Mouse (Mus musculus) naive thymus-derived CD4-positive, alpha-beta T cell, adult 2 months (primary cell): ENCODE measurements around the gene Borcs5.
A peak's percentile ranks its signal among the peaks of the same experiment; 100 is the strongest.

Experiments used
- DNase-seq: peaks from one replicate; pipeline ENCODE4 v3.0.0-alpha.2; 2011; ENCODE audit warnings: low read depth

Gene Borcs5

DNA sequence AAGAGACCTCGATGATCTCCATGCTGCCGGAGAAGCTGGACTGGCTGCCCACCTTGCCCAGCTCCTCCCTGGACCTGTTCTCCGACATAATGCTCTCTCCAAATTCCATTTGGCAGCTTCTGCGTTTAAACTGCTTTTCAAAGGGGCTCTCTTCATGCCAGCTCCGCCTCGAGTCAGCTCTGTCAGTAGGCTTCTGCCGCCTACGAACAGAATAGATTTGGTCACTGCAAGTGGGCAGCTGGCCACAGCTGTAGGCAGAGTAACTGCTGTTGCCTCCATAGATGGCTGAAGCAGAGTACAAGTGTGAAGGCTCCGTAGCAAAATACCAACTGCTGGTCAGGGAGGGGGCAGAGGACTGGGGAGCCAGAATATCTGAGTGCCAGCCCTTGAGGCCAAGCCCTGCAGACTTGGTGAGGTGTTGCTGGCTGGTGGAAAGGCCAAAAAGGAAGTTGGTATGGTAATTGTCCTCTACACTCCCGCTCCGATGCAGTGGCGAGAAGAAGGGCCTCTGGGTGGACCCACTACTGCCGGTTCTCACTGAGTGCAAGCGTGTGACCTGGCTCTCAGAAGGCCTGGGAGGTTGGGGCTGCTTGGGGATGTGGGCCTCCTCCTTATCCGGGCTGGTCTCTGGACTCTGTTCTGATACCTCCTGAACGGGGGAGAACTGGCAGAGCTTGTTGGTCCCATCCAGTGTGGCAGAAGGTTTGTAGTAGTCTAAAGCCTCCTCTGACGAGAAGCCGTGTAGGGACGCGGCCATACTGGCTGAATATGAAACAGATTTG lies 78.8 kb downstream of the Borcs5 start:
- no peak for DNase-seq

DNA sequence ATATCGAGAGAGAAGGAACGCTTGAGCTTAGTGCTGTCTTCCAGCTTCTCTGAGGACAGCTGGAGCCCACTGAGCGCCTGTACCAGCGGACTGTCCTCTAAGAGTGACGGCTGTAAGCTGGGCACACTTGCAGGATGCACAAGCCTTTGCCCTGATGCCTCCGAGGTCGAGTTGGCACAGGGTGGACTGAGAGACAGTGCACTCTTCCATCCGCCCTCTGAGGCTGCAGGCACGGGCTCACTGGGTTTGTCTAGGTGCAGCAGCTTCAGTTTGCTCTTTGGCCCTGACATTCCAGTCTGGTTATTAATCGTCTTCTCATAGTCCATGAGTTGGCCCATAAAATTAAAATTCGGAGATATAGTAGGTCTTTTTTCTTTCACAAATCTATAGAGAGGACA lies 79.4 kb downstream of the Borcs5 start:
- DNase-seq, result no peak

DNA sequence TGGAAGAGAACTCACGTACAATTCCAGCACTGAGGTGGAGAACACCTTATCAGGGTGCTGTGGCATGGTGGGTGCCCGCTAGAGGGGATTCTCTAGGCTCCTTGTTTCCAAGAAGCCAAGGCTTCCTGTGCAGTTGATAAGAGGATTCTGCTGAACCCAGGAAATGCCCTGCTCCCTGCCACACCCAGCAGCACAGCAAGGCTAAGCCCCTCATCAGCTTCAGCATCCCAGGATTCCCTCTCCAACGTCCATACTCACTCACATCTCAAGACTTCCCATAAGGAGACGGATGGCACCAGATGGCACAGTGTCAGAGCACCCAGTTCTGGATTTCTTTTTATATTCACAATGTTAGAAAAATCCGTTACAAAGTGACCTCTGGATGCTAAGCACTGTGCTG lies 79.8 kb downstream of the Borcs5 start:
- no peak for DNase-seq

DNA sequence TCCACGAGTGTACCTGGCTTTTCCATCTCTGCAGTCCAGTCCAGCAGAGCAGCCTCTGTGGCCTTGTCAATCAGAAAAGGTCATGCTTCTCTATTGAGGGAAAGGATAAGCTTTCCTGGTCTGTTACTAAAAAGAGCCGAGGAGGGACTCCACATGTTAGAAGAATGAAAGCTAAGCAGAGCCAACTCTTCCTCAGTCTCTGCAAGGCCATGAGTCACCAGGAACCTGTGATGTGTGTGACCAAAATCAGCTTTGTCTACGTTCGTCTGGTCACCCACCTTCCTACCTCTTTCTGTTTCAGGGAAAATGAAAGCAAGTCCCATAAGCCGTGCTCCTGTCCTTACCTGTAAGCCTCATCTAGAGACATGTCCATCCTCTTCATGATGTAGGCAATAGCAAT lies 80.8 kb downstream of the Borcs5 start:
- no peak for DNase-seq

DNA sequence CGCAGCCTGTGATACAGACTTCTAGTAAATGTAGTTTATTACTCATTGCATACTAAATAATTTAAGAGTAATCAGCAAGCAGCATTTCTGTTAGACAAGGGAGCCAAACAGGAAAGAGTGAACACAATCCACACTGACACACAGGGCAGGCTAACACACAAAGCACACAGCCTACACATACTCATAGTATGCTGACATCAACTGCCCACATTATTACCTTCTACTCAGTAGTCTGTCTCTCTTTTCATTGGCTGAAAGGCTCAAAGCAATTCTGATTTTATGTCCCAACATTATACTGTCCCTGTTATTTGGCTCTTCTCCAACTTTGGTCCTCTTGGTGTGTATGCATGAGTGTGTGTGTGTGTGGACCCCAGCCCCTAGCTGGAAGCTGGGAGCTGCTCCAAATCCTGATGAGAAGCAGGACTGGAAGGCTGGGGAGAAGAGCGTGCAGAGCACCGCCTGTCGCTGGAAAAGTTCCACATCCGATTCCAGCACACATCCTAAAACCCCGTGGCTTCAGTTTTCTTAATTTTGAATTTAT lies 82.5 kb downstream of the Borcs5 start:
- no peak for DNase-seq

DNA sequence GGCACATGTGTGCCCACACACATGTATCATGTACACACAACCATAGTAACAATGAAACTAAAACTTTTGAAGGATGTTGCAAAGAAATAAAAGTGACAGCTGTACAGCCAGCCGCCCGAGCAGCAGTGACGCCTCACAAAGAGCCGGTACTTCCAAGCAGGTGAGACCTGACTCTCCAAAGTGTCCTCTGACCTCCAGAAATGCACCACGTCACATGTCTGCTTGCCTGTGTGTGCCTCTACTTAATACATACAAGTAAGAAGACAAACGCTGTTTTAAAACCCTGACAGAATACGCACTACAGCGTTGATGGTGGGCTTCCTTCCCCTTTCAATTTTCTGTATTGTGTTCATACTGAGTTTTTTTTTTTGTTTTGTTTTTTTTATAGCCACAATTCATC lies 83.6 kb downstream of the Borcs5 start:
- no peak for DNase-seq

DNA sequence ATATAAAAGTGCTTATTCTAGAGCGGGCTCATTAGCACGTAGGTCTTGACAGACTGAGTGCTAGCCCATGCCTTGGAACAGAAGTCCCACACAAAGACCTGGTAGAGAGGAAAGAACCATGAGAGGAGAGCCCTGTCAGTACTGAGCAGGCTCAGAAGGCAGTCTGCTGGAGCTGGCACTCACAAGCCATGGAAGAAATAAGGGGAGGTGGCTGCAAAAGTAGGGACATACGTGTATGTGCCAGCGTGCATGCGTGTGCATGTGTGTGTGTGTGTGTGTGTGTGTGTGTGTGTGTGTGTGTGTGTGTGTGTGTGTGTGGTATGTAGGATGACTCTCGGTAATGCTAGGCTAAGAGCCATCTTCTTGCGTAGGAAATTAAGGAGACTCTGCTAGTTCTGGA lies 84.0 kb downstream of the Borcs5 start:
- DNase-seq, result no peak

DNA sequence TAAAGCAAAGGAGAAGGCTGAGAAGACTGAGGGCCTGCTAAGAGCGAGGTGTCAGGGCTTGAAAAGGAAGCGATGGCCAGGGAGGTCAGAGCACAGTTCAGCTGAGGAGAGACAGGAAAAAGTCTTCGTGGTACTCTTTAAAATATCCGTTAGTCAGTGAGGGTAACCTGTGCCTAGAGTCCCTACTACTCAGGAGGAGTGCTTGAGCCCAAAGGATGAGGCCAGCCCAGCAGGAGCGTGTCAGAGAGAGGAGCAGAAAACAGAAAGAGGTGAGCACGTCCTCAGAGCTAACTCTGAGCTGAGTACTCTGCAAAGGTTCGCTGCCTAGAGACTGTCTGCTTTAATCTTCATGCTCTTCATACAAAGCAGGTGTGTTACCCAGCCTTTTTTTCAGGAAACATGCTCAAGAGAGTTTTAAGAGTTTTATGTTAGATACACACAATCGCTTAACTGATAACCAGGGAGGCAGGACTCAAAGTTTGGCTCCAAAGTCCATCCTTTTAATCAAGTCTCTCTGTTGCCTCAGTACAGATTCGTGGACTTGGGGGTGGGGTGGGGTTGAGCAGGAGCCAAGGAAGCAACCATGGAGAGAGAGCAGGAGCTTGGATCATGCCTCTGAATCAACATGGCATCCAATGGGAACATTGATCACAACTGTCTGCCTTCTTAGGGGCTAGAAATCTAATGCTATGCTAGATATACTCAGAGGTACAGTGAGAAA lies 84.7 kb downstream of the Borcs5 start:
- DNase-seq, result no peak

DNA sequence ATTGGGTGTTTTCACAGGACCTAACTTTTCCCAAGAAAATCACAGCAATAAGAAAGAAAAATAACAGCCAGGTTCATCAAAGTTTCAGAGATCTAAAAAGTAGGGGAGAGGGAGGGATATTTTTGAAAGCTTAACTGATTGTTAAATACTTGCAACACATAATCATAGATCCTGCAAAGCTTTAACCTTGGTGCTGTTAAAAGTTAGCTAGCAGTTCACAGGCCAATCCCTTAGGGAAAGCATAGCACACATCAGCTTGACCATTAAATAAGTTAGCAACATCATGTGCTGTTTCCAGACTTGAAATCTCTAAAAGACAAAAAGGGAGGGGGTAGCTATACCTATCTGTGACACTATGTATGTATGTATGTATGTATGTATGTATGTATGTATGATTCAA lies 86.1 kb downstream of the Borcs5 start:
- DNase-seq, result no peak

DNA sequence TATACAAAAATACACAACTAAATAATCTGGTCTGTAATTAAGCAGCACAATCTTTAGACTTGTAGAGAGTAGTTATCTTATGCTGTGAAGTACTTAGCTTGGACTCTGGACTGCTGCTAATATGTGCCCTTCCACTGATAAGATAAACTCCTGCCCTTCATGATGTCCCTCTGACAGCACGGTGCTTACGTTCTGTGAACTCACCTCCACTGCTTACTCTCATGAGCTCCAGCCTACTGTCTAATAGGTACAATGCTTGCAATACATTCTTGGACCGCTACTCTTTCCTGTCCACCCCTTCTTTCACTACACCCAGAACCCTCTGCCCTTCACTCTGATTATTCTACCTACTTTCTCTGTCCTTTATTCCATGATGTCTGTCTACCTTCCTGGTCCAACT lies 91.7 kb downstream of the Borcs5 start:
- DNase-seq, result no peak

DNA sequence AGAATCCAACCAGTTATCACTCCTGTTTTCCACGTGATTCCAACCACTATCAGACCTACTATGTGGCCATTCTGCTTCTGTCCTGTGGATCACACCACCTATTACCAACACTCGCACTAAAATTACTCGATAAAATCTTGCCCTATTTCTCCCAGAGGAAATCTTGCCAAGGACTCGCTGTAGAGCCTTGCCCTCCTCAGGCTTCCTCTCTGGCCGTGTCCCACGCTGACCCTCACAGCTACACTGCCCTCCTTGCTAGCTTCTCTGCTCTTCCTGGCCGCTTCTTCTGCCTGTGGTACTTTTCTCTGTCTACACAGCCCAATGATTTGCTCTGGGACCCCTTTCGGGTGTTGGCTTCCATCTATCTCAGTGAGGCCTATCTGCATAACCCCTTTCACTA lies 93.5 kb downstream of the Borcs5 start:
- DNase-seq, result no peak

DNA sequence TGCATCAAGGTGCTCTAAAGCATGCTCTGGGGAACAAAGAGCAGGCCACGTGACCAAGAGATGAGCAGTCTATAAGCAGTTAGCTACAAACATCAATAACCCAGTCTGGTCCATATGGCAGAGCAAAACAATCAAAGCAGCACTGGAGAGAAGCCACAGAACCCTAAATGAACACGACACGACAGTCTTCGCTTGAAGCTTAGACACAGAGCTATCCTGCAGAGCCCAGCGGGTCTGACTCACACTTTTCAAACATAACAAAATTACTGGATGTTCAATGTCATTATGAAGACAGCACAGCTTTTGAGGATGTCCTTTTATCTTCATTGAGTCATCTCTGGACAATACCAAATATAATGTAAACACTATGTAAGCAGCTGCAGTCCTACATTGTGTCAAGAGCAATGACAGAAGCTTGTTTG lies 94.5 kb downstream of the Borcs5 start:
- DNase-seq, result no peak

DNA sequence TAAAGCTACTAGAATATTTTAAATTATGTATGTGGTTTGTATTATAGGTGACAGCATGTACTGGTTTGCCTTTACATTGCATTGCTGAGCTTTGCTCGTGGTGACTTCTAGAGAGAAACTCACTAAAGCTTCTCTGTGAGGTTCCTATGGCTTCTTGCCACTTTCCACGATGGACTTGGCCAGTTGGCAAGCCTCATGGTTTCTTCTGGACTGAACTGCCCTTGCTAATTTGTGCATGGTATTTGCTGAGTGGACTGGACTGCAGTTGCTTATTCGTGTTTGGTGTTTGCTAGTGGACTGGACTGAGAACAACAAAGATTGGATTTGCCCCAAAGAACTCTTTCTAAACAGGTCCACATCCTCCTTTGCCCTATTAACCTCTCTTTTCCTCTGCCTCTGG lies 97.5 kb downstream of the Borcs5 start:
- DNase-seq, result no peak

DNA sequence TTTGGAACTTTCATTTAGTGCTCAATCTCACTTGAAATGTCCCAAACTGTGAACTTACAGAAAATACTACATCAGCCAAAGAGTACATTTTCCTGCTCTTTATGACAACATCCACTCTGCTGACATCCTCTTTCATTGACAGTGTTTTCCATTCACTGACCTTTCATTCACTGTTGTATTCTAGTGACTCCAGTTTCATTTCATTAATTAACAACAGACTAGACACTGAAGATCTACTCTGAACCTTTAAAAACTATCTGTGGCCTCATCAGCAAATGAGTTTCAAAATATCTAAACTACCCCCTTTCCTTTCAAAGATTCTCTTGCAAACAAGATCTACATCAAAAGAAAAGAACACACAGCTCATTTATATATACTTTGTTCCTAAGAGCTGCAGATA lies 104.3 kb downstream of the Borcs5 start:
- no peak for DNase-seq

DNA sequence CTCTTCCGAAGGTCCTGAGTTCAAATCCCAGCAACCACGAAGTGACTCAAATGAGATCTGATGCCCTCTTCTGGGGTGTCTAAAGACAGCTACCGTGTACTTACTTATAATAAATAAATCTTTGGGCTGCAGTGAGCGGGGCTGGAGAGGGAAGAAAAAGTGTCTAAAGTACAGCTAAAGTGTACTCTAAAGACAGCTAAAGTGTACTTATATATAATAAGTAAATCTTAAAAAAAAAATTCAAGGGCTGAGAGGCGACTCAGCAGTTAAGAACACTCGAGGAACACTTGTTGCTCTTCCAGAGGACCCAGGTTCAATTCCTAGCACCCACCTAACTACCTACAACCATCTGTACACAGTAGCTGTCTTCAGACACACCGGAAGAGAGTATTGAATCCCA lies 106.6 kb downstream of the Borcs5 start:
- no peak for DNase-seq

DNA sequence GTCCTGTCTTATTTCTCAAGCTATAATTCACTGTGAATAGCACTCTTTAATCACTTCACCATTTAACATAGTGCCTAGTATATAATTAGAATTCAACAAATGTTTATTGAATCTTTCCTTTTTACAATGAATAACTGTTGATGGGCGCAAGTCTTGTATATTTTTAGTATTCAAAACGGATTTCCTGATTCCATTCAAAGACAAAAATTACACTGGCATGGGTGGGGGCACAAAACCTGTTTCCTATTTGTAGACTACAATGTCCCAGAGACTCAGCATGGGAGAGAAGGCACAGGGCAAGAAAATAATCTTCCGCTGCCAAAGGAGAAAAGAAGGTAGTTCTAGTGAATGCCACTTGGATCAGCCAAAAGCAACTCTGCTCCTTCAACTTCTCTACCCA lies 108.8 kb downstream of the Borcs5 start:
- DNase-seq, result no peak

DNA sequence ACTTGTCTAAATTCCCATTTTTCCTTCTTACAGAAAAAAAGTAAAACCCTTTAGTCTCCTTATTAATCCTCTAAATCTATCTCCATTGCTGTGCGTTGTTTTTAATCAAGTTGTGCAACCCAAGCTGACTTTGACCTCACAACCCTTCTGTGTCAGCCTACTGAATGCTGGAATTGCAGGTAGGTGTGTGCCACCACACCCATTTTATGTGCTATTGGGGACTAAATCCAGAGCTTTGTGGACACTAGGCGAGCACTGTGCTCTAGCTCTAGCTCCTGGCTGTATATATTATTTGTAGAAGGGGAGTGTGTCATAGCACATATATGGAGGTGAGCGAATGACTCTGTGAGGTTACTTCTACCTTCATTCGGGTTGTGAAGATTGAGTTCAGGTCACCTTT lies 111.8 kb downstream of the Borcs5 start:
- no peak for DNase-seq

DNA sequence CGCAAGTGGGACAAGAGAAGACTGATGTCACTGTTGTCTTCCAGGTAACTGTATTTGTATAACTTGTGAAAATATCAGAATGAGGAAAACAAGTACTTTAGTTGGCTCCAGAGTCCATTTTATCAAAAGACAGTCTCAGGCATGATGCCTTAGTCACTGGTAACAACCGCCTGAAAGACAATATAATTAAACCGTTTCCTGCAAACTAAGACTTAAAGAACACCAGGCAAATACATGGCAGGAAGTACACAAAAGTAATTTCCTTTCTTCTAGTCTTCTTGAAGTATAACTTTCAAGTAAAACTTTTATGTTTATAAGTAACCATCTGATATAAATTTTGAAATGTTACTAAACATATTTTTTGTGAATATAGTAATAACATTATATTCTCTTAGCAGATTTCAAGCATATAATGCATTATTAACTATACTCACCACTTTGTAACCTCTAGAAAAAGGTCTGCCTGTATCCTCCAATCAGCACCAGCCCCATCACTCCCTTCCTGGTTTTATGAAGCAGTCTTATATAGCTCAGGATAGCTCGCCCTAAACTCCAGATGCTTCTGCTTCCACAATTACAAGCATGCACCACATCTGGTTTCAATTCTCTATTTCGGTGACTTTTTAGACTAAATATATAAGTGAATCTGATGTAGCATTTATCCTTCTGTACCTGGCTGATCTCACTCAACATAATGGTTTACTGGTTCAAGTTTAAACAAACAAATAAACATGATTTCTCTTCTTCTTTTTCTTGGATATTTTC lies 112.8 kb downstream of the Borcs5 start:
- peak; percentile 44 for DNase-seq

DNA sequence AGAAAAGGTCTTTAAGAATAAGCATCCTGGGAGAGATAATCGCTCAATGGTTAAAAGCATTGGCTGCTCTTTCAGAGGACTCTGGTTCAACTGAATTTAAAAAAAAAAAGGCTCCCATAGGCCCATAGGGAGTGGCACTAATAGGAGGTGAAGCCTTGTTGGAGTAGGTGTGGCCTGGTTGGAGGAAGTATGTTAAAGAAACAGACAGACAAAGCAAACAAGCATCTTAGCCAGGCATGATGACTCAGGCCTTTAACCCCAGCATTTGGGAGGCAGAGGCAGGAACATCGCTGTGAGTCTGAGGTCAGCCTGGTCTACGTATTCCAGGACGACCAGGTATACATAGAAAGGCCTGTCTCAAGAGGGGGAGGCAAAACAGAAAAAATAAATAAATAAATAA lies 114.1 kb downstream of the Borcs5 start:
- DNase-seq, result peak; percentile 17

DNA sequence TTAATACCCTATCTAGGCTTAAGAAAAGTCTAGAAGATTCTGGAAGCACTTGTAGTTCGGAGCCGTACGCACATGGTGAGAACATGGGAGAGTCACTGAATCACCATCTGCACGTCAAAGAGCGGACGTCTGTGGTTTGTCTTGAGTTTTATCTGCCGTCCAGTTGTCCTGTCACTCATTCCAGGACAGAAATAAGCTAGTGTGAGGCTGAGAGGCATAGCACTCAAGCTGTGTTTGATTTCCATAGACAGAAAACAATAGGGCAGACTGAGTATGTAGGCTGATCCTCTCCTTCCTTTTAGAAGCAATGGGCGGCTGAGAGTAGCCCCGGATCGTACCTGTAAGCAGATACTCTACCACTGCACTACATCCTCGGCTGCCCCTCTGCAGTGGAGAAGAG lies 114.5 kb downstream of the Borcs5 start:
- DNase-seq, result no peak

DNA sequence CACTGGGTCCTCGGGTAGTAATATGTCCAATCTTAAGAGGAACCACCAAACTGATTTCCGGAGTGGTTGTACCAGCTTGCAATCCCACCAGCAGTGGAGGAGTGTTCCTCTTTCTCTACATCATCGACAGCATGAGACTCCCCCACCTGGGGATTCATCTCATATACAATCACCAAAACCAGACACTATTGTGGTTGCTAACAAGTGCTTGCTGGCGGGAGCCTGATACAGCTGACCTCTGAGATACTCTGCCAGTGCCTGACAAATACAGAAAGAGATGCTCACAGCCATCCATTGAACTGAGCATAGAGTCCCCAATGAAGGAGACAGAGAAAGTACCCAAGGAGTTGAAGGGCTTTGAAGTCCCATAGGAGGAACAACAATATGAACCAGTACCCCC lies 116.7 kb downstream of the Borcs5 start:
- no peak for DNase-seq
